Mouse (Mus musculus) ES-Bruce4 (cell line): ENCODE results near the gene Colca2. TPM values are rescaled to one million over a fixed set of nuclear protein-coding genes. Genes with fewer than 3 reads are reported as not detected.

Experiments used
- H3K27ac ChIP-seq: 2 replicates; pipeline ENCODE4 v1.5.1; 2012; ENCODE audit warnings: low read length, inconsistent platforms; ENCODE audit not compliant: insufficient read depth
- H3K27me3 ChIP-seq: 2 replicates; pipeline ENCODE4 v1.6.1; 2012; ENCODE audit warnings: mild to moderate bottlenecking, low read length, inconsistent platforms; ENCODE audit not compliant: control insufficient read depth, poor library complexity, insufficient read depth, severe bottlenecking
- H3K36me3 ChIP-seq: 2 replicates; pipeline ENCODE4 v1.6.1; 2012; ENCODE audit warnings: inconsistent platforms, mild to moderate bottlenecking, low read length, moderate library complexity; ENCODE audit not compliant: control insufficient read depth, poor library complexity, insufficient read depth, severe bottlenecking
- H3K4me1 ChIP-seq: one replicate; pipeline ENCODE4 v1.8.1; 2011; ENCODE audit warnings: low read length; ENCODE audit not compliant: control insufficient read depth, insufficient read depth
- H3K4me3 ChIP-seq: 2 replicates; pipeline ENCODE4 v1.5.1; 2011; ENCODE audit warnings: low read depth, mild to moderate bottlenecking, low read length
- H3K9ac ChIP-seq: 2 replicates; pipeline ENCODE4 v1.6.1; 2012; ENCODE audit warnings: low read depth, mild to moderate bottlenecking, inconsistent platforms; ENCODE audit not compliant: poor library complexity, severe bottlenecking
- H3K9me3 ChIP-seq: replicated peaks from 2 replicates; pipeline ENCODE4 v1.6.1; 2012; ENCODE audit warnings: mild to moderate bottlenecking, low read length, inconsistent platforms; ENCODE audit not compliant: control insufficient read depth, poor library complexity, insufficient read depth, severe bottlenecking
- CTCF ChIP-seq: IDR thresholded peaks from one replicate; pipeline ENCODE4 v1.8.1; 2011; ENCODE audit warnings: low read depth, low read length
- EP300 ChIP-seq: IDR thresholded peaks from 2 replicates; pipeline ENCODE4 v1.6.1; 2011; ENCODE audit warnings: low read depth, low read length; ENCODE audit not compliant: insufficient read depth
- POLR2A ChIP-seq: IDR thresholded peaks from one replicate; pipeline ENCODE4 v1.8.1; 2011; ENCODE audit warnings: low read length; ENCODE audit not compliant: insufficient read depth
- polyA plus RNA-seq: library from polyadenylated mRNA; stranded (reverse); fragments of >200 nt; gene quantifications from 2 replicates; pipeline ENCODE4 v1.2.4, GENCODE M21; 2011; ENCODE audit warnings: low read depth; ENCODE audit not compliant: missing spikeins, insufficient read depth, insufficient read length

The Colca2 gene
- polyA plus RNA-seq, 1 experiment, result 0.48 TPM

GRCm38 (mm10) chr9:51318246-51318645, 39.9 kb upstream of the Colca2 start:
- no peaks in the 10 kb centered on the region for H3K9me3 ChIP-seq
- TF ChIP-seq EP300 (no peak), CTCF (no peak), POLR2A (no peak)
- no peaks in the 10 kb centered on the region for H3K36me3 ChIP-seq
- H3K4me3 ChIP-seq, result no peak overlapping the region
- no peaks in the 10 kb centered on the region for H3K4me1 ChIP-seq
- H3K27ac ChIP-seq, result no peak overlapping the region
- H3K9ac ChIP-seq, result no peak overlapping the region
- H3K27me3 ChIP-seq, result no peaks in the 10 kb centered on the region

GRCm38 (mm10) chr9:51317322-51317721, 39.0 kb upstream of the Colca2 start:
- no peak for TF ChIP-seq EP300
- TF ChIP-seq CTCF, result no peak
- TF ChIP-seq POLR2A, result no peak
- no peaks in the 10 kb centered on the region for H3K4me1 ChIP-seq
- no peak overlapping the region for H3K4me3 ChIP-seq
- H3K9ac ChIP-seq, result no peak overlapping the region
- no peaks in the 10 kb centered on the region for H3K9me3 ChIP-seq
- H3K27me3 ChIP-seq, result no peaks in the 10 kb centered on the region
- H3K36me3 ChIP-seq, result no peaks in the 10 kb centered on the region
- no peak overlapping the region for H3K27ac ChIP-seq

GRCm38 (mm10) chr9:51315402-51316063, 37.2 kb upstream of the Colca2 start:
- TF ChIP-seq POLR2A (no peak), EP300 (no peak), CTCF (no peak)
- H3K36me3 ChIP-seq, result no peaks in the 10 kb centered on the region
- H3K27me3 ChIP-seq, result no peaks in the 10 kb centered on the region
- no peaks in the 10 kb centered on the region for H3K9me3 ChIP-seq
- no peak overlapping the region for H3K9ac ChIP-seq
- no peak overlapping the region for H3K27ac ChIP-seq
- no peaks in the 10 kb centered on the region for H3K4me1 ChIP-seq
- no peak overlapping the region for H3K4me3 ChIP-seq

GRCm38 (mm10) chr9:51312554-51313317, 34.4 kb upstream of the Colca2 start:
- Histone ChIP-seq H3K9me3 (no peaks in the 10 kb centered on the region), H3K36me3 (no peaks in the 10 kb centered on the region), H3K27me3 (no peaks in the 10 kb centered on the region), H3K4me3 (no peak overlapping the region), H3K27ac (no peak overlapping the region), H3K4me1 (no peaks in the 10 kb centered on the region), H3K9ac (no peak overlapping the region)
- TF ChIP-seq CTCF (no peak), EP300 (no peak), POLR2A (no peak)

GRCm38 (mm10) chr9:51310515-51310914, 32.1 kb upstream of the Colca2 start:
- Histone ChIP-seq H3K4me1 (peaks cover under 1% of the 10 kb centered on the region), H3K9ac (no peak overlapping the region), H3K4me3 (no peak overlapping the region), H3K36me3 (no peaks in the 10 kb centered on the region), H3K27me3 (no peaks in the 10 kb centered on the region), H3K27ac (no peak overlapping the region), H3K9me3 (no peaks in the 10 kb centered on the region)
- TF ChIP-seq EP300, result no peak
- TF ChIP-seq CTCF, result no peak
- no peak for TF ChIP-seq POLR2A

GRCm38 (mm10) chr9:51306351-51306750, 28.0 kb upstream of the Colca2 start:
- Histone ChIP-seq H3K27ac (no peak overlapping the region), H3K27me3 (no peaks in the 10 kb centered on the region), H3K36me3 (no peaks in the 10 kb centered on the region), H3K9ac (no peak overlapping the region), H3K9me3 (no peaks in the 10 kb centered on the region), H3K4me3 (no peak overlapping the region), H3K4me1 (peaks cover 4% of the 10 kb centered on the region)
- TF ChIP-seq CTCF (no peak), EP300 (no peak), POLR2A (no peak)
